Mouse (Mus musculus) brain, embryonic 14.5 days (tissue): ENCODE data around the gene Cul4a.

Experiments
- CTCF ChIP-seq: fragments of 200-500 bp; IDR thresholded peaks from 2 replicates; pipeline ENCODE4 v1.5.1; 2012; ENCODE audit warnings: inconsistent platforms, mild to moderate bottlenecking, moderate library complexity, borderline replicate concordance; ENCODE audit not compliant: insufficient read depth, insufficient read length; ENCODE audit errors: extremely low read depth
- POLR2A ChIP-seq: fragments of 200-500 bp; IDR thresholded peaks from 2 replicates; pipeline ENCODE4 v1.6.1; 2012; ENCODE audit warnings: mild to moderate bottlenecking, inconsistent platforms, borderline replicate concordance; ENCODE audit not compliant: poor library complexity, insufficient read depth, insufficient read length, severe bottlenecking; ENCODE audit errors: extremely low read depth

DNA sequence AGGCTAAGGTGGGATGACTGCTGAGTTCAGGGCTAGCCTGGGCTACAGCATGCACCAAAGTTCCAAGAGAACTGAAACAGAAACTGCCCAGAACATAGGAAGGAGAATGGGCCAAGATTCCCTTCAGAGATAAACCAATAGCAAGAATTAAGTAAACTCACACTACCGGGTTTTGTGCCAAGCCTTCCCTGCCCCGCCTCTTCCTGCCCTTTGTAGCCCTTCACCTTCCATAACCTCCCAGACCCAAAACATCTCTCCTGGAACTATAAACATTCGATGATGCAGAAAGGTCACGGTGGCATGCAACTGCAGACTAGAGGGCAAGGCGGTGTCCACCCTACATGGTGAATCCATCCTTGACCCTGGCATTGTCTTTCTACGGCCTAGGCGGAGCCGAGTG is 84.8 kb downstream of the Cul4a start:
- TF ChIP-seq CTCF (no peak), POLR2A (no peak)
